Mouse (Mus musculus): Measurements from ENCODE around the gene Cd19. TPM values are rescaled to one million over a fixed set of nuclear protein-coding genes. Genes with fewer than 3 reads are reported as not detected.

Cd19 gene
- polyA plus RNA-seq (2012; ENCODE audit: insufficient read depth, insufficient read length, low replicate concordance, missing spikeins): not detected in 2 replicates

- H3K4me3 ChIP-seq (ENCODE audit: insufficient read depth, low read depth, low read length): no peak within 1 kb of the TSS
- 93% methylated on average over 6 of the region's 6 CpGs for WGBS
- H3K4me1 ChIP-seq (ENCODE audit: control insufficient read depth, insufficient read depth, low read length): no peaks in the 10 kb centered on the region
- H3K27ac ChIP-seq (ENCODE audit: insufficient read depth, low read depth, low read length): no peak within 1 kb of the TSS
- no peak for TF ChIP-seq CTCF (IDR thresholded peaks at IDR 0.05; ENCODE audit: insufficient read depth, low read depth, low read length)
- no peak for TF ChIP-seq POLR2A (IDR thresholded peaks at IDR 0.05; ENCODE audit: insufficient read depth, low read depth, low read length)
These were observed at the start of gene Cd19 for GRCm38 (mm10) chr7:126414725-126415124. TSS of gene Cd19 (minus strand) at chr7:126414889.

- peaks cover 19% of the 10 kb centered on the region; the same call in 1 of the 2 replicates for H3K4me1 ChIP-seq (ENCODE audit: control insufficient read depth, insufficient read depth, low read length)
- no peak overlapping the region for H3K4me3 ChIP-seq (ENCODE audit: insufficient read depth, low read depth, low read length)
- no peak overlapping the region for H3K27ac ChIP-seq (ENCODE audit: insufficient read depth, low read depth, low read length)
- TF ChIP-seq CTCF (IDR thresholded peaks at IDR 0.05; ENCODE audit: insufficient read depth, low read depth, low read length) (no peak), POLR2A (IDR thresholded peaks at IDR 0.05; ENCODE audit: insufficient read depth, low read depth, low read length) (no peak)
- 68% methylated on average over 4 of the region's 4 CpGs for WGBS
These were observed 49.4 kb upstream of the Cd19 start for GRCm38 (mm10) chr7:126464121-126464520.

GRCm38 (mm10) chr7:126463547-126463946 is 48.9 kb upstream of the Cd19 start:
- H3K4me3 ChIP-seq (ENCODE audit: insufficient read depth, low read depth, low read length): no peak overlapping the region
- TF ChIP-seq CTCF (IDR thresholded peaks at IDR 0.05; ENCODE audit: insufficient read depth, low read depth, low read length) (no peak), POLR2A (IDR thresholded peaks at IDR 0.05; ENCODE audit: insufficient read depth, low read depth, low read length) (no peak)
- 77% methylated on average over 4 of the region's 4 CpGs for WGBS
- H3K4me1 ChIP-seq (ENCODE audit: control insufficient read depth, insufficient read depth, low read length): peaks cover 19% of the 10 kb centered on the region; the same call in 1 of the 2 replicates
- H3K27ac ChIP-seq (ENCODE audit: insufficient read depth, low read depth, low read length): no peak overlapping the region

- Histone ChIP-seq H3K27ac (ENCODE audit: insufficient read depth, low read depth, low read length) (no peak within 1 kb of the TSS), H3K4me1 (ENCODE audit: control insufficient read depth, insufficient read depth, low read length) (peaks cover 15% of the 10 kb centered on the region; the same call in 1 of the 2 replicates), H3K4me3 (ENCODE audit: insufficient read depth, low read depth, low read length) (no peak within 1 kb of the TSS)
- no peak for TF ChIP-seq CTCF (IDR thresholded peaks at IDR 0.05; ENCODE audit: insufficient read depth, low read depth, low read length)
- no peak for TF ChIP-seq POLR2A (IDR thresholded peaks at IDR 0.05; ENCODE audit: insufficient read depth, low read depth, low read length)
- WGBS: 60% methylated on average over 5 of the region's 5 CpGs
These were observed 48.3 kb upstream of the Cd19 start, which contains the start of gene Atp2a1 for GRCm38 (mm10) chr7:126463004-126463403. TSS of gene Atp2a1 (minus strand) at chr7:126463108.

GRCm38 (mm10) chr7:126461626-126462025 is 46.9 kb upstream of the Cd19 start:
- no peak overlapping the region for H3K4me3 ChIP-seq (ENCODE audit: insufficient read depth, low read depth, low read length)
- H3K27ac ChIP-seq (ENCODE audit: insufficient read depth, low read depth, low read length): no peak overlapping the region
- WGBS: 72% methylated on average over 3 of the region's 3 CpGs
- TF ChIP-seq CTCF (IDR thresholded peaks at IDR 0.05; ENCODE audit: insufficient read depth, low read depth, low read length) (no peak), POLR2A (IDR thresholded peaks at IDR 0.05; ENCODE audit: insufficient read depth, low read depth, low read length) (no peak)
- peaks cover 15% of the 10 kb centered on the region; the same call in 1 of the 2 replicates for H3K4me1 ChIP-seq (ENCODE audit: control insufficient read depth, insufficient read depth, low read length)

- H3K4me1 ChIP-seq (ENCODE audit: control insufficient read depth, insufficient read depth, low read length): peaks cover 9% of the 10 kb centered on the region; the same call in 1 of the 2 replicates
- H3K4me3 ChIP-seq (ENCODE audit: insufficient read depth, low read depth, low read length): no peak overlapping the region
- no peak overlapping the region for H3K27ac ChIP-seq (ENCODE audit: insufficient read depth, low read depth, low read length)
- TF ChIP-seq CTCF (IDR thresholded peaks at IDR 0.05; ENCODE audit: insufficient read depth, low read depth, low read length) (no peak), POLR2A (IDR thresholded peaks at IDR 0.05; ENCODE audit: insufficient read depth, low read depth, low read length) (no peak)
- WGBS: 64% methylated on average over 10 of the region's 10 CpGs
These were observed 46.1 kb upstream of the Cd19 start for GRCm38 (mm10) chr7:126460623-126461399.

GRCm38 (mm10) chr7:126458844-126459618 is 44.3 kb upstream of the Cd19 start:
- WGBS: 86% methylated on average over 11 of the region's 11 CpGs
- TF ChIP-seq POLR2A (IDR thresholded peaks at IDR 0.05; ENCODE audit: insufficient read depth, low read depth, low read length) (no peak), CTCF (IDR thresholded peaks at IDR 0.05; ENCODE audit: insufficient read depth, low read depth, low read length) (no peak)
- Histone ChIP-seq H3K27ac (ENCODE audit: insufficient read depth, low read depth, low read length) (no peak overlapping the region), H3K4me3 (ENCODE audit: insufficient read depth, low read depth, low read length) (no peak overlapping the region), H3K4me1 (ENCODE audit: control insufficient read depth, insufficient read depth, low read length) (no peaks in the 10 kb centered on the region)

GRCm38 (mm10) chr7:126458225-126458624 is 43.5 kb upstream of the Cd19 start:
- Histone ChIP-seq H3K4me1 (ENCODE audit: control insufficient read depth, insufficient read depth, low read length) (no peaks in the 10 kb centered on the region), H3K27ac (ENCODE audit: insufficient read depth, low read depth, low read length) (no peak overlapping the region), H3K4me3 (ENCODE audit: insufficient read depth, low read depth, low read length) (no peak overlapping the region)
- WGBS: 87% methylated on average over 5 of the region's 5 CpGs
- TF ChIP-seq CTCF (IDR thresholded peaks at IDR 0.05; ENCODE audit: insufficient read depth, low read depth, low read length) (no peak), POLR2A (IDR thresholded peaks at IDR 0.05; ENCODE audit: insufficient read depth, low read depth, low read length) (no peak)
